Mouse (Mus musculus) CH12F3 (cell line): ENCODE measurements around the gene Ffar4.

Experiments
- in situ Hi-C: fragments of 300-500 bp; cut with MboI; formaldehyde crosslinking; loops from 2 replicates; pipeline ENCODE4 v1.14.3; 2020; ENCODE audit warnings: low sequenced_read_pairs

The Ffar4 gene

DNA sequence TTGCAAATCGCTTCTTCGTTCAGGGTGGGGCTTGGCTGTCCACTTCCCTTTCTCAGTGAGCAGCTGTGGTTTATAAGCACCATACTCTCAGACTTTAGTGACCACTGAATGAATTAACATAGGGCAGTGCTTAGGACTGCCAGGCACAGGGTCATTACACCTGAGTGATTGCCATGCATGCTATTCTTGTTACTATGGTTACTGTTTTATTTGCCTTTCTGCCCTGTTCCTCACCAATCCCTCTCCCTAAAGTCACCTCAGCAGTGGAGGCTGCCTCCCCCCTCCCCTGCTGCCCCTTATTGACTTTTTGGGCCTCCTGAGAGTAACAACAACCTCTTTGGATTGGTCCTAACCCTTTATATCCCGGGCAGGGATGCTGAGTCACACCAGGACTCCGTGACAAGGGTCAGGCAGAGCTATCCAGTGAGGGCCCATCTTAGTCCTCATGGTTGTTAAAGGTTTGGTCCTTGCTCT, 5.3 kb upstream of the Ffar4 start:
- in situ Hi-C loops: no loop called here

GRCm38 (mm10) chr19:38096231-38096630, 640 bp upstream of the Ffar4 start:
- in situ Hi-C loops: no loop called here

DNA sequence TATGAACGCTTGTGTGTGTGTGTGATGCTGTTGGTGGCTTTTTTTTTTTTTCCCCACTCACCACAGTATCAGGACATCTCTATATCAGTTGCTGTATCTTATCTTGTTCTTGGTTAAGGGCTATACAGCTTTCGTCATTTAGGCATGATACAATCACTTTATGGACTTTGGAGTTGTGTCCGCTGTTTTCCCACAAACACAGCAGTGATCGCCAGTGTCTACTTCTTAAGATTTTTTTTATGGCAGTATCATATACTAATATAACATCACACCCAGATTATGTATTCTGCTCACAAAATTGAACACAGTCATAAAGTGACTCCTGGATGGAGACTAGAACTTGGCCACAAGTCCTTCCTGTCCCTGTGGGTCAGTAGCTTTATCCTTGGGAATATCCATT, 11.0 kb downstream of the Ffar4 start:
- in situ Hi-C loops: no loop called here

DNA sequence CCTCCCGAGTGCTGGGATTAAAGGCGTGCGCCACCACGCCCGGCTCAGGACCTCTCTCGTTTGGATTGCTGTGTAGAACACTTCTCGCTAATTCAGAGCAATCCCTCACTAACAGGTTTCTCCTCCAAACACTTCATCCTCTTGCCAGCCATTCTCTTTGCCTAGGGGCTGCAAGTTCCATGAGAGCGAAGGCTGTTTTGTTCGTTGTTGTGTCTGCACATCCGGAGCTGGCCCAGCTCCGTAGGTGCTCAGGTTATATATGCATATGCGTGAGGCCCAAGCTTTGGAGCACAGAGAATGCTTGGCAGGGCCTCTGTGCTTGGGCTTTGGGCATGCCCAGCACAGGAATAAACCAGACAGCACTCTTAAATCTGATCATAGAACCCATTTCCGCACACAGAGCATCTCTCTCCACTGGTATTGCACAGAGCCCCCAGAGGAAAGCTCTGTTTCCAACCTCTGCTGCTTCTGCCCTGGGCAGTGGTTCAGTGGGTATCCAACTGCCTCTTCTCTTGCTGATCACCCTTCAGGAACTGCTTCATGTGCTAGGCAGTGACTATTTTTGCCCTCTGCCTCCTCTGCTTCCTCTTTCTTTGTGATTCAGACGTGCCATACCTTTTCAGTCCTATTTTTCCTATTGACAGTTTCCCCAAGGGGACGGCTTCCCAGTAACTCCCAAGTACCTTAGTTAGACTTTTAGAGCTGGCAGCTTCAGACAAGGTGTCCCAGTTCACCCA, 12.8 kb downstream of the Ffar4 start:
- in situ Hi-C loops: no loop called here

DNA sequence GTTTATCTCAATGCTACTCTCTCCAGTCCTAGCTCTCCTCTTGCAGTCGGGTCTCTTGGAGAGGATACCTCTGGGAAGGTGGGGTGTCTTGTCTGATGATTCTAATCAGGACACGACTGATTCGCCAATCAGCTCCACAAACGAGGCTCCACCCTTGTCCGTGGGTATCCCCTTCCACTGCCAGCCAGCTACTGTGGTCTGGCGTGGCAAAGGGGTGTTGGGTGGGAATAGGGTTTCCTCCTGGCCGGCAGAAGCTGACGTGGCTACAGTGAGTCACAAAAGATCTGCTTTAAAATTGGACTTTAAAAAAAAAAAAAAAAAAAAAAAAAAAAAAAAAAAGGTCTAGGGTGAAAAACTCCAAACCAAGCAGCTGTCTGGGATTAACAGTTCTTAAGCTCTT, 14.2 kb downstream of the Ffar4 start:
- in situ Hi-C loops: no loop called here

DNA sequence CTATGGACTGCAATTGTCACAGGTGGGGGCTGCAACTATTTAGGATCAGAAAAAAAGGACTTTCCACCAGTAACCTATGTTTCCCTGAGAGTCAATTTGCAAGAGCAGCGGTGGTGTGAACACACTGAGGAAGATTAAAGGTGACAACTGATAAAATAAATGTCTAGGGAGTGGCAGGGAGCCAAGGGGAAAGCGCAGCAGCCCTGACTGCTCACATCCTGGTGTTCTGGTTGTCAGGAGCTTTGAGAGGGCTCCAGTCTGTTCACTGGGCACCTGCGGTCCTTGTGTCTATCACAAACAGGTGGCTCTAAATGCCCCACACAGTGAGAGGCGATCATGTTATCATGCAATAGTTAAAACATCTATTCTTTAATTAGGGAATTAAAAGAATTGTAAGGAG, 15.7 kb downstream of the Ffar4 start:
- in situ Hi-C loops: no loop called here

GRCm38 (mm10) chr19:38114834-38115491, 18.1 kb downstream of the Ffar4 start:
- in situ Hi-C loops: no loop called here

DNA sequence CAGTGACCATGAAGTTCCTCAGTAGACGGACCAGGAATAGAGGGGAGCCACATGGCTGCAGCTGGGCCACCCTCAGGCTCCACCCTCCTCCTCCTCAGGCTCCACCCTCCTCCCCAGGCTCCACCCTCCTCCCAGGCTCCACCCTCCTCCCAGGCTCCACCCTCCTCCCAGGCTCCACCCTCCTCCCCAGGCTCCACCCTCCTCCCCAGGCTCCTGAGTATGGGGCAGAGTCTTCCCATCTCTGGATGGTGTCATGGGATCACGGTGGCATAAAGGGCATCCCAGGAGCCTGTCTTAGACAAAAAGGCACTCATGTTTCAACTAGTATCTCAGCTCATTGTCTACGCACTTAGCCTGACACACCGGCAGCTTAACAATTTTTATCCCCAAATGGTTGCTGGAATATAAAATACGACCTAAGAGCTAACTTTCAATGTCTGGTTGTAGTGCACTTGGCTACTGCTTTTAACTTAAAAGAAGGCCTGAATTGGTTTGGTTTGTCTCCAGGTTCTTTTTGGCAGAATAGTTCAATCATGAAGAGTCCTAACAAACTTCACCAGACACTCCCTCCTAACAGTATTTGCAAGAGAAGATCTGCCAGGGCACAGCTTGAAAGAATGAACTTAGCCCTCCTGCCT, 23.4 kb downstream of the Ffar4 start:
- in situ Hi-C loops: no loop called here

GRCm38 (mm10) chr19:38123921-38124320, 27.1 kb downstream of the Ffar4 start:
- in situ Hi-C loops: no loop called here

- in situ Hi-C loops: no loop called here
Measured at GRCm38 (mm10) chr19:38124401-38125218, 27.7 kb downstream of the Ffar4 start.

DNA sequence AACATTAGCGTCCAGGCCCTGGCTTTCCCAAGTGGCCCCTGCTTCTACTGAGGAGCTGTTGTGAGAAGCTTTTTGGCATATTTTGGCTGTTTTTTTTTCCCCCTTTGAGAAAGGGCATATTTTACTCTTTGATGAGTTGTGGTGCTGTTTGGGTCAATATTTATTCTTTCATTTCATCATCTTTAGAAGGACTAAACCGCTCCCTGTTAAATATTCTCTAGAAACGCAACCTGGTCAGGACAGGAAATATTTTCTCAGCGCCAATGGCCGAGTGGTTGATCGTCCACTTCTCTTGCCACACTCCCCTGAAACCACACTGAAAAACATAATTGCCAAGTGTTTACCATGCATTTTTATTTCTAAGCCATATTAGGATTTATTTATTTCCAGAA, 28.3 kb downstream of the Ffar4 start, which contains the start of gene Rbp4:
Gene Rbp4, minus strand, starts transcription at position 63 of the 392 bp plus-strand sequence.
- in situ Hi-C loops: no loop called here

GRCm38 (mm10) chr19:38126656-38127055, 29.8 kb downstream of the Ffar4 start:
- in situ Hi-C loops: no loop called here

GRCm38 (mm10) chr19:38132481-38132880, 35.6 kb downstream of the Ffar4 start, which contains the start of gene Pde6c:
Pde6c (plus strand) TSS chr19:38132781.
- in situ Hi-C loops: no loop called here

- in situ Hi-C loops: no loop called here
Measured at GRCm38 (mm10) chr19:38133986-38134385, 37.1 kb downstream of the Ffar4 start.

- in situ Hi-C loops: no loop called here
Measured at GRCm38 (mm10) chr19:38134806-38135205, 37.9 kb downstream of the Ffar4 start.

GRCm38 (mm10) chr19:38143540-38144271, 46.8 kb downstream of the Ffar4 start:
- in situ Hi-C loops: no loop called here

GRCm38 (mm10) chr19:38156243-38156642, 59.4 kb downstream of the Ffar4 start:
- in situ Hi-C loops: no loop called here

DNA sequence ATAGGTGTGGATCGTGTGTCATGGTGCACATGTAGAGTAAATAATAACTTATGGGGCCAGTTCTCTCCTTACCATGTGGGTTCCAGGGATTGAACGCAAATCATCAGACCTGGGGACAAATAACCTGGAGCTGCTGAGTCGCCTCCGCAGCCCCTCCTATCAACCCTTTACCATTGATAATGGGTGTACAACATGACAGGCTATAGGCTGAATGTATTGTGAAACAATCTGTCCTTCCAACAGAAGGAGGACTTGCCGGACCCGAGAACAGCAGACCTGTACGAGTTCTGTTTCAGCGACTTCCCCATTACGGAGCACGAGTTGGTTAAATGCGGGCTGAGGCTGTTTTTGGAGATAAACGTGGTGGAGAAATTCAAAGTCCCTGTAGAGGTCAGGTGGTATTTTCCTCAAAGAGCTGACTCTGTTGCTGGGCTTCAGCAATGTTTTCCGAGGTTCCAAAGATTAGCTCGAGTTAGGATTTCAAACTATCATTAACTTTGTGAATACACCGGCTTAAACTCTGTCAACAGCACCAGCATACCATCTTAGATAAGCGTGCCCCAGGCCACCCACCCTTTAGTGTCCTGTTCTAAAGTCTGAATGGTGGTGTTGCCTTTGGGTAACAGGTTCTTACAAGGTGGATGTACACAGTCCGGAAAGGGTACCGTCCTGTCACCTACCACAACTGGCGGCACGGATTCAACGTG, 64.9 kb downstream of the Ffar4 start:
- in situ Hi-C loops: no loop called here
